Mouse (Mus musculus): Measurements from ENCODE around the gene Rpl12. TPM values are rescaled to one million over a fixed set of nuclear protein-coding genes. Genes with fewer than 3 reads are reported as not detected.

Rpl12 gene
- total RNA-seq (2014; fragmentation: Nextera tagmentation): 3,079 and 3,298 TPM in 2 replicates
- total RNA-seq (2017): 2,139 and 2,991 TPM in 2 replicates

GRCm38 (mm10) chr2:32961192-32961995 lies at the start of gene Rpl12, which contains the start of gene Lrsam1:
Gene Rpl12, plus strand, starts transcription at chr2:32961559.
Gene Lrsam1, minus strand, starts transcription at chr2:32961614.
- ATAC-seq (replicated peaks; ENCODE audit: poor library complexity, severe bottlenecking): peak; percentile 83

- ATAC-seq (replicated peaks; ENCODE audit: poor library complexity, severe bottlenecking): no peak
Observed at GRCm38 (mm10) chr2:32911639-32912182, 49.6 kb upstream of the Rpl12 start.

- peak; percentile 81 for ATAC-seq (replicated peaks; ENCODE audit: poor library complexity, severe bottlenecking)
Observed at GRCm38 (mm10) chr2:32912210-32912804, 49.1 kb upstream of the Rpl12 start.

GRCm38 (mm10) chr2:32914362-32914761 lies 47.0 kb upstream of the Rpl12 start:
- no peak for ATAC-seq (replicated peaks; ENCODE audit: poor library complexity, severe bottlenecking)

GRCm38 (mm10) chr2:32914896-32915295 lies 46.5 kb upstream of the Rpl12 start:
- no peak for ATAC-seq (replicated peaks; ENCODE audit: poor library complexity, severe bottlenecking)

GRCm38 (mm10) chr2:32917526-32917925 lies 43.8 kb upstream of the Rpl12 start:
- peak; percentile 97 for ATAC-seq (replicated peaks; ENCODE audit: poor library complexity, severe bottlenecking)

- no peak for ATAC-seq (replicated peaks; ENCODE audit: poor library complexity, severe bottlenecking)
Observed at GRCm38 (mm10) chr2:32918391-32918790, 43.0 kb upstream of the Rpl12 start.

GRCm38 (mm10) chr2:32921235-32921634 lies 40.1 kb upstream of the Rpl12 start:
- ATAC-seq (replicated peaks; ENCODE audit: poor library complexity, severe bottlenecking): no peak

- ATAC-seq (replicated peaks; ENCODE audit: poor library complexity, severe bottlenecking): no peak
Observed at GRCm38 (mm10) chr2:32921801-32922380, 39.5 kb upstream of the Rpl12 start.

GRCm38 (mm10) chr2:32922564-32922963 lies 38.8 kb upstream of the Rpl12 start:
- no peak for ATAC-seq (replicated peaks; ENCODE audit: poor library complexity, severe bottlenecking)

- ATAC-seq (replicated peaks; ENCODE audit: poor library complexity, severe bottlenecking): no peak
Observed at GRCm38 (mm10) chr2:32923551-32924250, 37.7 kb upstream of the Rpl12 start.

- no peak for ATAC-seq (replicated peaks; ENCODE audit: poor library complexity, severe bottlenecking)
Observed at GRCm38 (mm10) chr2:32924306-32924844, 37.0 kb upstream of the Rpl12 start.

GRCm38 (mm10) chr2:32926330-32927075 lies 34.9 kb upstream of the Rpl12 start:
- no peak for ATAC-seq (replicated peaks; ENCODE audit: poor library complexity, severe bottlenecking)

GRCm38 (mm10) chr2:32927624-32928234 lies 33.6 kb upstream of the Rpl12 start:
- ATAC-seq (replicated peaks; ENCODE audit: poor library complexity, severe bottlenecking): no peak

- ATAC-seq (replicated peaks; ENCODE audit: poor library complexity, severe bottlenecking): peak; percentile 74
Observed at GRCm38 (mm10) chr2:32928235-32928946, 33.0 kb upstream of the Rpl12 start.

GRCm38 (mm10) chr2:32928947-32929829 lies 32.2 kb upstream of the Rpl12 start:
- ATAC-seq (replicated peaks; ENCODE audit: poor library complexity, severe bottlenecking): no peak

GRCm38 (mm10) chr2:32931730-32932129 lies 29.6 kb upstream of the Rpl12 start:
- 0 out of 2 replicates have a peak, but pooled peaks have one; percentile 36 for ATAC-seq (replicated peaks; ENCODE audit: poor library complexity, severe bottlenecking)
